Mouse (Mus musculus) C2C12 (cell line): ENCODE measurements at regions not wholly inside any gene's neighbourhood (a gene's known extent, or its start where the extent isn't known, plus 50 kb on each side); places are given as distances from the start of the nearest gene placed in this dataset.

Experiments used
- H3K27me3 ChIP-seq: one replicate; pipeline ENCODE4 v1.6.1; 2011; ENCODE audit not compliant: control insufficient read depth, insufficient read depth, insufficient read length
- H3K36me3 ChIP-seq: one replicate; pipeline ENCODE4 v1.6.1; 2011; ENCODE audit not compliant: control insufficient read depth, insufficient read depth
- H3K4me3 ChIP-seq: one replicate; pipeline ENCODE4 v1.5.1; 2011; ENCODE audit warnings: mild to moderate bottlenecking, control low read depth; ENCODE audit not compliant: poor library complexity, insufficient read depth, severe bottlenecking
- H3K79me2 ChIP-seq: one replicate; pipeline ENCODE4 v1.6.1; 2011; ENCODE audit not compliant: control insufficient read depth, insufficient read depth
- H3K79me3 ChIP-seq: one replicate; pipeline ENCODE4 v1.6.1; 2011; ENCODE audit warnings: low read depth, control low read depth
- H3ac ChIP-seq: one replicate; pipeline ENCODE3; 2011; ENCODE audit warnings: low read depth; ENCODE audit not compliant: control insufficient read depth, insufficient read length
- CEBPB ChIP-seq: IDR thresholded peaks from one replicate; pipeline ENCODE4 v1.6.1; 2011; ENCODE audit warnings: low read depth, mild to moderate bottlenecking, control low read depth, moderate library complexity
- CTCF ChIP-seq: IDR thresholded peaks from one replicate; pipeline ENCODE4 v1.5.1; 2011; ENCODE audit not compliant: control insufficient read depth, insufficient read depth, insufficient read length
- FOSL1 ChIP-seq: IDR thresholded peaks from one replicate; pipeline ENCODE4 v1.8.0; 2011; ENCODE audit warnings: mild to moderate bottlenecking, low read length; ENCODE audit not compliant: poor library complexity, insufficient read depth, severe bottlenecking
- MAX ChIP-seq: IDR thresholded peaks from one replicate; pipeline ENCODE4 v1.6.1; 2011; ENCODE audit warnings: mild to moderate bottlenecking, control low read depth
- MYOD1 ChIP-seq: IDR thresholded peaks from one replicate; pipeline ENCODE4 v1.6.1; 2011; ENCODE audit warnings: low read depth; ENCODE audit not compliant: control insufficient read depth, insufficient read length
- MYOG ChIP-seq: IDR thresholded peaks from one replicate; pipeline ENCODE4 v1.6.1; 2011; ENCODE audit not compliant: control insufficient read depth, insufficient read length; ENCODE audit errors: extremely low read depth
- USF1 ChIP-seq: IDR thresholded peaks from one replicate; pipeline ENCODE4 v1.6.1; 2011; ENCODE audit warnings: low read depth, mild to moderate bottlenecking, control low read depth, moderate library complexity

- TF ChIP-seq CTCF (no peak), MYOG (no peak), MYOD1 (no peak), FOSL1 (no peak), MAX (no peak), CEBPB (no peak), USF1 (no peak)
- no peaks in the 10 kb centered on the region for H3K79me3 ChIP-seq
- H3K36me3 ChIP-seq = no peaks in the 10 kb centered on the region
- H3K27me3 ChIP-seq = no peaks in the 10 kb centered on the region
- no peak overlapping the region for H3ac ChIP-seq
- H3K79me2 ChIP-seq = no peaks in the 10 kb centered on the region
- no peak overlapping the region for H3K4me3 ChIP-seq
Measured at GRCm38 (mm10) chr12:94070940-94071505, 1621.0 kb upstream of the Flrt2 start.

- Histone ChIP-seq H3K79me3 (no peaks in the 10 kb centered on the region), H3ac (no peak overlapping the region), H3K27me3 (no peaks in the 10 kb centered on the region), H3K4me3 (no peak overlapping the region), H3K36me3 (no peaks in the 10 kb centered on the region), H3K79me2 (no peaks in the 10 kb centered on the region)
- TF ChIP-seq USF1 (no peak), CTCF (no peak), MYOD1 (no peak), MAX (no peak), FOSL1 (no peak)
Measured at GRCm38 (mm10) chr12:94105582-94106162, 1586.4 kb upstream of the Flrt2 start.

DNA sequence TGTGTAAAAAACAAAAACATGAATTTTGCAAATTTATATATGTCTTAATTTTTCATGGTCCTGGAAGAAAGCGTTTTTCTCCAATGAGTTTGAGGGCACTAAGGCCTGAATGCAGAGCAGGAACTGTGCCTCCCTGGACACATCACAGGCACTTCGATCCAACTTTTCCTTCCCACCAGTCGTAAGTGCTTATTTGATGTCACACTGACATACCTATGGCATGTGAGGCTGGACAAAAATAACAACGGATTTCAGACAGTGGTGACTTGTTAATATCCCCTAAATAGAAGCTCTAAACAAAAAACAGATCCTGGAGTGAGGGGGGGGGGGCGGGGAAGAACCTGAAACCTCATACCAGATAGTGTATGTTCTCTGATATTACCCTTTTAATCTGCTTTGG is 1541.9 kb upstream of the Flrt2 start:
- Histone ChIP-seq H3K79me2 (no peaks in the 10 kb centered on the region), H3ac (no peak overlapping the region), H3K79me3 (no peaks in the 10 kb centered on the region), H3K27me3 (no peaks in the 10 kb centered on the region), H3K4me3 (no peak overlapping the region), H3K36me3 (no peaks in the 10 kb centered on the region)
- TF ChIP-seq MYOG = no peak
- TF ChIP-seq CEBPB = no peak
- no peak for TF ChIP-seq CTCF
- no peak for TF ChIP-seq FOSL1
- TF ChIP-seq MYOD1 = no peak
- TF ChIP-seq USF1 = no peak
- TF ChIP-seq MAX = no peak

- Histone ChIP-seq H3K79me2 (no peaks in the 10 kb centered on the region), H3K27me3 (no peaks in the 10 kb centered on the region), H3K4me3 (no peak overlapping the region), H3K79me3 (no peaks in the 10 kb centered on the region), H3ac (no peak overlapping the region), H3K36me3 (no peaks in the 10 kb centered on the region)
- TF ChIP-seq CEBPB = no peak
- no peak for TF ChIP-seq MYOD1
- no peak for TF ChIP-seq USF1
- TF ChIP-seq FOSL1 = no peak
Measured at GRCm38 (mm10) chr12:94155110-94155858, 1536.7 kb upstream of the Flrt2 start.

DNA sequence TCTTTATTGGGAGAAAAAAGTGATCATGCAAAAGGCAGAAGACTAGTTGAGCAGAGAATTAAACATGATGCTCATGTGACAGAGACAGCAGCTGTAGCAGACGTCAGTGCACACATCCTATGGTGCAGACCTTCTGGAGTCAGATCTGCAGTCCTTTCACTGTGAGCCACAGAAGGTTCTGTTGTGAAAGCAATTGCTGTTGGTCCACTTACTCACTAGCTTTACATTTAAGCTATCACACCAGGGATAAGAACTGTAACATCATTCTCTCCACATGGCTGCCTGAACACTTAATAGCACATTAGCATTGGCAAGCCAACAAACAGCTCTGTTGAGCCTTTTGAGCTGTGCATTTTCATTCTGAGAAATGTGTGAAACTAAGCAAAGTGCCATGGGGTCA is 1509.7 kb upstream of the Flrt2 start:
- Histone ChIP-seq H3ac (no peak overlapping the region), H3K27me3 (no peaks in the 10 kb centered on the region), H3K36me3 (no peaks in the 10 kb centered on the region), H3K4me3 (no peak overlapping the region), H3K79me2 (no peaks in the 10 kb centered on the region), H3K79me3 (no peaks in the 10 kb centered on the region)
- TF ChIP-seq MYOG = no peak
- TF ChIP-seq USF1 = no peak
- TF ChIP-seq CTCF = no peak
- TF ChIP-seq CEBPB = no peak
- TF ChIP-seq MYOD1 = no peak
- no peak for TF ChIP-seq FOSL1
- TF ChIP-seq MAX = no peak
